Mouse (Mus musculus): ENCODE results near the gene Zbtb40. TPM values are rescaled to one million over a fixed set of nuclear protein-coding genes. Genes with fewer than 3 reads are reported as not detected.

Zbtb40 gene
- polyA plus RNA-seq, 1 experiment from 2014 or later, result 4.1 TPM

GRCm38 (mm10) chr4:137047840-137048549 lies 606 bp downstream of the Zbtb40 start:
- under 1% methylated on average over 52 of the region's 52 CpGs for WGBS
- DNase-seq (ENCODE audit: low spot score), result no peak
- H3K4me1 ChIP-seq, result peaks cover 21% of the 10 kb centered on the region
- H3K9me3 ChIP-seq, result peaks cover 4% of the 10 kb centered on the region; the same call in 1 of the 2 replicates
- H3K27ac ChIP-seq, result peak overlapping the region; percentile 89
- peaks cover 34% of the 10 kb centered on the region for H3K27me3 ChIP-seq (ENCODE audit: insufficient read depth, poor library complexity, severe bottlenecking)
- peak overlapping the region; percentile 98 for H3K4me3 ChIP-seq
- no peaks in the 10 kb centered on the region for H3K36me3 ChIP-seq

- 92% methylated on average over 5 of the region's 5 CpGs for WGBS
These were observed 2.5 kb downstream of the Zbtb40 start for GRCm38 (mm10) chr4:137046110-137046509.

GRCm38 (mm10) chr4:137044516-137044915 lies 4.1 kb downstream of the Zbtb40 start:
- no peak for DNase-seq (ENCODE audit: low spot score)
- Histone ChIP-seq H3K36me3 (no peaks in the 10 kb centered on the region), H3K4me1 (peaks cover 43% of the 10 kb centered on the region), H3K27me3 (ENCODE audit: insufficient read depth, poor library complexity, severe bottlenecking) (no peaks in the 10 kb centered on the region; the same call in 1 of the 2 replicates), H3K4me3 (no peak overlapping the region), H3K9me3 (0 out of 2 replicates have a peak, but pooled peaks cover under 1% of the 10 kb centered on the region), H3K27ac (no peak overlapping the region; the same call in 1 of the 2 replicates)
- 43% methylated on average over 5 of the region's 5 CpGs for WGBS

More at GRCm38 (mm10) chr4:137046110-137046509, 2.5 kb downstream of the Zbtb40 start:
- Histone ChIP-seq H3K4me1 (peaks cover 34% of the 10 kb centered on the region), H3K27me3 (ENCODE audit: insufficient read depth, poor library complexity, severe bottlenecking) (peaks cover 16% of the 10 kb centered on the region; the same call in 1 of the 2 replicates), H3K4me3 (no peak overlapping the region), H3K27ac (no peak overlapping the region), H3K36me3 (no peaks in the 10 kb centered on the region), H3K9me3 (peaks cover 4% of the 10 kb centered on the region; the same call in 1 of the 2 replicates)
- DNase-seq (ENCODE audit: low spot score), result no peak

- 53% methylated on average over 11 of the region's 11 CpGs for WGBS
- no peak for DNase-seq (ENCODE audit: low spot score)
- H3K4me1 ChIP-seq, result peaks cover 43% of the 10 kb centered on the region
- no peaks in the 10 kb centered on the region; the same call in 1 of the 2 replicates for H3K27me3 ChIP-seq (ENCODE audit: insufficient read depth, poor library complexity, severe bottlenecking)
- peak overlapping the region; percentile 43; the same call in 1 of the 2 replicates for H3K27ac ChIP-seq
- no peak overlapping the region for H3K4me3 ChIP-seq
- no peaks in the 10 kb centered on the region for H3K36me3 ChIP-seq
- no peaks in the 10 kb centered on the region for H3K9me3 ChIP-seq
These were observed 4.8 kb downstream of the Zbtb40 start for GRCm38 (mm10) chr4:137043799-137044198.

- no peak for DNase-seq (ENCODE audit: low spot score)
- H3K4me1 ChIP-seq, result peaks cover 39% of the 10 kb centered on the region
- no peak overlapping the region for H3K4me3 ChIP-seq
- no peaks in the 10 kb centered on the region; the same call in 1 of the 2 replicates for H3K27me3 ChIP-seq (ENCODE audit: insufficient read depth, poor library complexity, severe bottlenecking)
- 91% methylated on average over 8 of the region's 8 CpGs for WGBS
- H3K27ac ChIP-seq, result no peak overlapping the region
- H3K36me3 ChIP-seq, result no peaks in the 10 kb centered on the region
- no peaks in the 10 kb centered on the region for H3K9me3 ChIP-seq
These were observed 6.6 kb downstream of the Zbtb40 start for GRCm38 (mm10) chr4:137042039-137042438.

- DNase-seq (ENCODE audit: low spot score), result no peak
- H3K4me1 ChIP-seq, result peaks cover 39% of the 10 kb centered on the region
- H3K27ac ChIP-seq, result peak overlapping the region; percentile 33; the same call in 1 of the 2 replicates
- no peaks in the 10 kb centered on the region; the same call in 1 of the 2 replicates for H3K27me3 ChIP-seq (ENCODE audit: insufficient read depth, poor library complexity, severe bottlenecking)
- H3K9me3 ChIP-seq, result no peaks in the 10 kb centered on the region
- H3K36me3 ChIP-seq, result no peaks in the 10 kb centered on the region
- 73% methylated on average over 10 of the region's 10 CpGs for WGBS
- no peak overlapping the region for H3K4me3 ChIP-seq
These were observed 7.4 kb downstream of the Zbtb40 start for GRCm38 (mm10) chr4:137041161-137041621.

- no peak for DNase-seq (ENCODE audit: low spot score)
- H3K9me3 ChIP-seq, result no peaks in the 10 kb centered on the region
- 94% methylated on average over 7 of the region's 7 CpGs for WGBS
- H3K4me3 ChIP-seq, result no peak overlapping the region
- H3K4me1 ChIP-seq, result peaks cover 36% of the 10 kb centered on the region
- no peak overlapping the region for H3K27ac ChIP-seq
- H3K36me3 ChIP-seq, result no peaks in the 10 kb centered on the region
- H3K27me3 ChIP-seq (ENCODE audit: insufficient read depth, poor library complexity, severe bottlenecking), result no peaks in the 10 kb centered on the region; the same call in 1 of the 2 replicates
These were observed 9.2 kb downstream of the Zbtb40 start for GRCm38 (mm10) chr4:137039441-137039840.

GRCm38 (mm10) chr4:137038501-137038900 lies 10.1 kb downstream of the Zbtb40 start:
- 81% methylated on average over 3 of the region's 3 CpGs for whole genome bisulfite sequencing
- no peak for DNase-seq (ENCODE audit: low spot score)

GRCm38 (mm10) chr4:137038096-137038495 lies 10.5 kb downstream of the Zbtb40 start:
- Histone ChIP-seq H3K9me3 (no peaks in the 10 kb centered on the region), H3K36me3 (no peaks in the 10 kb centered on the region), H3K4me3 (no peak overlapping the region), H3K27ac (no peak overlapping the region), H3K4me1 (peaks cover 22% of the 10 kb centered on the region), H3K27me3 (ENCODE audit: insufficient read depth, poor library complexity, severe bottlenecking) (no peaks in the 10 kb centered on the region; the same call in 1 of the 2 replicates)
- 74% methylated on average over 8 of the region's 8 CpGs for WGBS
- no peak for DNase-seq (ENCODE audit: low spot score)

More at GRCm38 (mm10) chr4:137038501-137038900, 10.1 kb downstream of the Zbtb40 start:
- no peak overlapping the region for H3K27ac ChIP-seq
- H3K4me3 ChIP-seq, result no peak overlapping the region
- peaks cover 26% of the 10 kb centered on the region for H3K4me1 ChIP-seq
- no peaks in the 10 kb centered on the region for H3K36me3 ChIP-seq
- H3K9me3 ChIP-seq, result no peaks in the 10 kb centered on the region
- H3K27me3 ChIP-seq (ENCODE audit: insufficient read depth, poor library complexity, severe bottlenecking), result no peaks in the 10 kb centered on the region; the same call in 1 of the 2 replicates

GRCm38 (mm10) chr4:137033115-137033887 lies 15.3 kb downstream of the Zbtb40 start:
- Histone ChIP-seq H3K36me3 (no peaks in the 10 kb centered on the region), H3K27me3 (ENCODE audit: insufficient read depth, poor library complexity, severe bottlenecking) (no peaks in the 10 kb centered on the region), H3K27ac (no peak overlapping the region), H3K4me1 (peaks cover 19% of the 10 kb centered on the region), H3K4me3 (no peak overlapping the region), H3K9me3 (no peaks in the 10 kb centered on the region)
- 69% methylated on average over 7 of the region's 7 CpGs for WGBS
- no peak for DNase-seq (ENCODE audit: low spot score)

- WGBS, result 88% methylated on average over 4 of the region's 4 CpGs
- H3K4me3 ChIP-seq, result no peak overlapping the region
- no peaks in the 10 kb centered on the region for H3K36me3 ChIP-seq
- no peak for DNase-seq (ENCODE audit: low spot score)
- H3K27me3 ChIP-seq (ENCODE audit: insufficient read depth, poor library complexity, severe bottlenecking), result no peaks in the 10 kb centered on the region
- H3K9me3 ChIP-seq, result no peaks in the 10 kb centered on the region
- H3K4me1 ChIP-seq, result peaks cover 19% of the 10 kb centered on the region
- H3K27ac ChIP-seq, result no peak overlapping the region
These were observed 16.1 kb downstream of the Zbtb40 start for GRCm38 (mm10) chr4:137032456-137032855.

GRCm38 (mm10) chr4:137031319-137031718 lies 17.3 kb downstream of the Zbtb40 start:
- Histone ChIP-seq H3K9me3 (no peaks in the 10 kb centered on the region), H3K4me3 (no peak overlapping the region), H3K4me1 (peaks cover 24% of the 10 kb centered on the region), H3K27me3 (ENCODE audit: insufficient read depth, poor library complexity, severe bottlenecking) (no peaks in the 10 kb centered on the region), H3K27ac (no peak overlapping the region), H3K36me3 (no peaks in the 10 kb centered on the region)
- 84% methylated on average over 7 of the region's 7 CpGs for WGBS
- no peak for DNase-seq (ENCODE audit: low spot score)

GRCm38 (mm10) chr4:137029348-137029747 lies 19.3 kb downstream of the Zbtb40 start:
- 42% methylated on average over 8 of the region's 8 CpGs for WGBS

More at GRCm38 (mm10) chr4:137029348-137029747, 19.3 kb downstream of the Zbtb40 start:
- no peaks in the 10 kb centered on the region for H3K36me3 ChIP-seq
- peak overlapping the region; percentile 19; the same call in 1 of the 2 replicates for H3K27ac ChIP-seq
- H3K27me3 ChIP-seq (ENCODE audit: insufficient read depth, poor library complexity, severe bottlenecking), result no peaks in the 10 kb centered on the region
- DNase-seq (ENCODE audit: low spot score), result no peak
- H3K9me3 ChIP-seq, result no peaks in the 10 kb centered on the region
- no peak overlapping the region for H3K4me3 ChIP-seq
- peaks cover 38% of the 10 kb centered on the region for H3K4me1 ChIP-seq

All from heart, embryonic 10.5 days (tissue).